Mouse (Mus musculus) frontal cortex, postnatal 14 days (tissue): ENCODE results near the gene Golga1.
"Not testable (repeated sequence)": the region's sequence is repeated elsewhere in the genome, so short reads cannot be mapped to it uniquely, and the experiment has no call there.

Experiments used
- DNase-seq, 2 experiments: peaks; one replicate each; pipeline ENCODE4 v3.0.0; 2022; ENCODE audit warnings: low spot score in 2 of 2

Golga1 gene

DNA sequence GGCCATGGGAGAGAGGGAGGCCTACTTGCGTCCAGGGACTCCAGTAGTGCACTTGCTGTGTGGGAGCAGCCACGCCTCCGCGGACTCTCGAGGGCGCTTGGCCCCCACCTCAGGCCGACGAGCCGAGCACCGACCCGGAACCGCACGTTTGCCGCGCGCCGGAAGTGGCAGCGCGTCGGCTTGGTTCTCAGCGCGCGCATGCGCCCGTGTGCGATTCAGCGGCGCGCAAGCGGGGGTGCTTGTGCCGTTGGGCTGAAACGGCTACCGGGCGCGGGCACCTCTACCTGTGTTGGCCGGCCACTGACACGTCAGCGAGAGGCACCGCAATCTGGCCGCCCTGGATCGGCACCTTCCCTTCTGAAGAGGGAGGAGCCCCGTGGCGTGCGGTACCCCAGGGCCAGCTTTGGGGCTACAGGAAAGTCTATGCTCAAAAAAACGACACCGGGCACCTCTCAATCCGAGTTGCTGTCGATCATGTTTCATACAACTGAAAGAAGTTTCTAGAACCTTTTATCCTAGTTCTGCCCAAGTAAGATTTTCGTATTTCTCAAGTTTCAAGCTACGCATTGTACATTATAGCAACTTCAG lies at the start of gene Golga1:
TSS of gene Golga1 (minus strand) at position 142 of the 588 bp plus-strand sequence.
- peak; percentile 82 to 84 for DNase-seq

DNA sequence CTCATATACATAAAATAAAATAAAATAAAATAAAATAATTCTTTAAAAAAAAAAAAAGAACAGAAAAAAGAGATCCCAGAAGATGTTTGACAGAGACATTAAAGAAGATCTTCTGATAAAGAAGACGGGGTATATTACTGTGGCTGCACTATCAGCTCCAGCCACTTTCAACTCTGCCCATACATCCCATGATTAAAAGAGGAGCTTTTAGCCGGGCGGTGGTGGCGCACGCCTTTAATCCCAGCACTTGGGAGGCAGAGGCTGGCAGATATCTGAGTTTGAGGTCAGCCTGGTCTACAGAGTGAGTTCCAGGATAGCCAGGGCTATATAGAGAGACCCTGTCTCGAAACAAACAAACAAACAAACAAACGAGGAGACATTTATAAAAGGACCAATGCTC lies 48.8 kb upstream of the Golga1 start:
- no peak for DNase-seq

DNA sequence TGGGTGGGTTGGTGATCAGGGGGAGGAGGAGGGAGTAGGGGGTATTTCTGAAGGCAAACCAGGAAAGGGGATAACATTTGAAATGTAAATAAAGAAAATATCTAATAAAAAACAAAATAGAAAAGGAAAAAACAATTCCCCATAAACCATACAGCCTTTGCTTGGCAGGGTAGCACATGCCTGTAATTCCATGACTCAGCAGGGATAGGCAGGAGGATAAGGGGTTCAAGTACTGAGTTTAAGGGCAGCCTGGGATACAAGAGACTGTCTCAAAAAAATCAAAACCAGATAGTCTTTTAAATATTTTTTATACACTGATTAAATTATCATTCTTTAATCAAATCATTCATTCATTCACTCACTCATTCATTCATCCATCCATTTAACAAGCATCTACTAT lies 45.2 kb upstream of the Golga1 start:
- no peak for DNase-seq

DNA sequence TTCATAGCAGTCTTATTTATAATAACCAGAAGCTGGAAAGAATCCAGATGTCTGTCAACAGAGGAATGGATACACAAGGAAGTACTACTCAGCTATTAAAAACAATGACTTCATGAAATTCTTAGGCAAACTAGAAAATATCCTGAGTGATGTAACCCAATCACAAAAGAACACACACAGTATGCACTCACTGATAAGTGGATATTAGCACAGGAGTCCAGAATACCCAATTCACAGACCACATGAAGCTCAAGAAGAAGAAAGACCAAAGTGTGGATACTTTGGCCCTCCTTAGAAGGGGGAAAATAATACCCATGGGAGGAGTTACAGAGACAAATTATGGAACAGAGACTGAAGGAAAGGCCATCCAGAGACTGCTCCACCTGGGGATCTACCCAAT lies 44.4 kb upstream of the Golga1 start:
- not testable (repeated sequence) for DNase-seq

DNA sequence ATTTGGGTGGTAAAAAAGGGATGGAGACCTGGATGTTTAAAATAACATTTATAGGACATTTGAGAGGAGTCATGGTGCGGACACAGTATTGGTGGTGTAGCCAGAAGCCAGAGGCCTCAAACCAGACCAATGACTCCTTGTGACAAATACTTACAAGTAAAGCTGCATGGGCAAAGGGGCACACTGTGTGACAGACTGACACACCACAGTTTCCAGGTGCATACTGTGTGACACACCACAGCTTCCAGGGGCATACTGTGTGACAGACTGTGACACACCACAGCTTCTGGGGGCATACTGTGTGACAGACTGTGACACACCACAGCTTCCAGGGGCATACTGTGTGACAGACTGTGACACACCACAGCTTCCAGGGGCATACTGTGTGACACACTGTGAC lies 34.6 kb upstream of the Golga1 start:
- not testable (repeated sequence) for DNase-seq

DNA sequence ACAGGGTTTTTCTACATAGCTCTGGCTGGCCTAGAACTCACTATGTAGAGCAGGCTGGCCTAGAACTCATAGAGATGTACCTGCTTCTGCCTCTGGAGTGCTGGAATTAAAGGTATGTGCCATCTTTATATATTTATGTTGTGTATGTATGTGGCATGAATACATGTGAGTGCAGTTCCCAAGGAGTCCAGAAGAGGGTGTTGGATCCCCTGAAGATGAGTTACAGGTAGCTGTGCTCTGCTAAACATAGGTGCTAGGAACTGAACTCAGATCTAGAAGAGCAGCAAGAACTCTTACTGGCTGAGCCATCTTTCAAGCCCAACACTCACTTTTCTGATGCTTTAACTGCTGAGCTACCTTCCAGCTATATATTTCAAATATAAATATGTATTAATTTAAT lies 32.7 kb upstream of the Golga1 start:
- no peak for DNase-seq

DNA sequence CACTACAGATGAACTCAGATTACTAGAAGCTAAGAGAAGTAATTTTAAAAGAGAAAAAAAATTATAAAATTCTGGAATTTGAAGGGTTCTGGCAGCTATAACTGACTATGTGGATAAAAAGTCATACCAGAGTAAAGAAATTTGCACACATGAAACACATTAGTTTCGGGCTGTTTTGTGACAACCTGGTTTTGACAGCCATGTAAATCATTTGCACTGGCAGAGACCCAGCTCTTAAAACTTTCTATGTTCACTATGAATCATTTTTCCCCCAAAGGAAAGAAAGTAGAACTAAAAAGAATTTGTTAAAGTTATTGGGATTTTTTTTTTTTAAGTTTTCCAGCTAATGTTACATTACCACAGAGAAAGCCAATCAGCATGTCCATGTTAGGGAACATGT lies 26.6 kb upstream of the Golga1 start:
- DNase-seq, result no peak

DNA sequence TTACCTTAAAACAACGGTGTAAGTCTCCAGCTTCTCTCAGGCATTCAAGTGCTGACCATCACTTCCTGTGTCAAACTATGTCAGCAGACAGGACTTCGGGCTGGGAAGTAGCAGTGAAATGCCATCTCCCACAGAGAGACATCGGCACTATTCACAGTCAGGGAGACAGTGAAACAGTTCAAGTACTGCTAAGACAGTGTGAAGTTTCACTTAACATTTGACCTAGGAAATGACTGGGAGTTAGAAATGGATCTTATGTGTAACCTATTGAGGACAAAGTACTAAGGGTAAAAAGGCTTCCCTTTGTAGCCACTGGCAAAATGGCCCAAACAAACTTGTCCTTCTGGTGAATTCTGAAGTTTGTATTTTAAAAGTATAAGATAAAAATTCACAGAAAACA lies 17.4 kb upstream of the Golga1 start:
- DNase-seq, result no peak

DNA sequence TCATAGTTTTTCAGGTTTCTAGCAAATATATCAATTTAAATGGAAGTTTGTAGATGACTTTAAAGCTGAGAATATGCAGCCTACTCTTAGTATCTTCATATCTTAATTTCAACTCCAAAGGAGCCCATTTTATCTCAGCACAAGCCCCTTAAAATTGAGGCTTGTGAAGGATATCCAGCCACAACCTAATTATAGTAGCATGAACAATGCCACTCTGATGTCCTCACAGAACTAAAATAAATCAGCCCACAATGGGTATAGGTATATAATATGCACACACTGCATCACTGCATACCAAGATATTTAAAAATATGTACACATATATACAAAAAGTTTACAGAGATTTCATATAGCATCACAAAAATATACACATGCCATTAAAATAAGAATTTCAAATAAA lies 5.3 kb upstream of the Golga1 start:
- DNase-seq, result no peak

DNA sequence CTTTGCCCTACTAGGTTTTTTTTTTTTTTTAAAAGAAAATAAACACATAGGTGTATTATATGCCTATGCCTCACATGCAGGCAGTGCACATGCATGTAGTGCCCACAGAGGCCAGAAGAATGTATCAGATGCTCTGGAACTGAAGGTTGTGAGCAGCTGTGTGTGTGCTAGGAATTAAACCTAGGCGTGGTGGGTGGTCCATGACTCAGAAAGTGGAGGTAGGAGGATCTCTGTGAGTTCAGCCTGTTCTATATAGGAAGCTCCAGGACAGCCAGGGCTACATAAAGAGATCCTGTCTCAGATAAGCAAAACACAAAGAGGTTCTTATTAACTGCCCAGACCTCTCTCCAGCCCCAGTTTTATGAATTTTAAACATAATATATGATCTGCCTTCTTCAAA lies 3.8 kb upstream of the Golga1 start:
- DNase-seq, result no peak

DNA sequence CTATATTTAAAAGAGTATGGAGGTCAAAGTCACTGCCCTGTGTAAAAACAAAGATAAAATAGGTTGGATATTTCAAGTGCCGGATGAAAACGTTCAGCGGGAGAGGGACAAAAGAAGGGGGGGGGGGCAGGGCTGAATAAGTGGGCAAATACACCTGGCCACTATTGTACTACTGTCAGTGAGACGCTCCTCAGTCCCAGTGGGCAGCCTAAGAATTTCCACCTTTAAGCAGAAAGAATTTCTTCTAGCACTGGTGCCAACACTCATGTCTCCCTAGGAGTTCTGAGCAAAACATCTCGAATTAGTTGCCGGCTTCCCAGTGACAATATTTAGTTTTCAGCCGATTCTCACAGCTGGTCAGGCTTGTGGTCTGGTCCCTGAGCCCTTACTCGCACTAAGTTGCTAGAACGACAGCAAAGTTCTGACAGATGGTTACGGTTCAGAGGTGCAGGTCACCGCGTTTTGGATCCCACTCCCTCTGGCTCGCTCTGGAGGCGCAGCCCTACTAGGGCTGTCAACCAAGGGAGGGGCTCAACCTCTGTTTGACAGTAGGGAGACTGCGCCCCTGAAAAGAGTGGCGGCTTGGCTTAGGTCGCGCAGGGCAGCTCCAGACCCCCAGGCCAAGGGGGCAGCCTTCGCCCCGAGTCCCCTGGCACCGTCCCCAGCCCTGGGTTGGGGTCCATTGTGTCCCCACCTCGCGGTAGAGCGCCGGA lies 498 bp downstream of the Golga1 start:
- no peak for DNase-seq

DNA sequence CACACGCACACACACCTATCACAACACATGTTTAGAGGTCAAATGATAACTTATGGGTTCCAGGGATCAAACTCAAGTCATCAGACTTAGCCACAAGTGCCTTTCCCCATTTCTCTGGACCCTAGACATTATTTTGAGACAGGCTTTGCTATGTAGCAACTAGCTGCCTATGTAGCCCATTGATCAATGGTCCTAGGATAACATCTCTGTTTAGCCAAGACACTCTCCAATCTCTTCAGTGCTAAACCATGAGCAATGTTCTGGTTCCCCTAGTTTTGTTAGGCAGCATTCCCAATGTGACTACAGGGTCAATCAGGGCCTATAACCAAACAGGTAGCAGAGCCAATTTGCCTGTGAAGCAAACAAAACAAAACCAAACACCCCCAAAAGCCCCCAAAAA lies 16.8 kb downstream of the Golga1 start:
- DNase-seq, result no peak

DNA sequence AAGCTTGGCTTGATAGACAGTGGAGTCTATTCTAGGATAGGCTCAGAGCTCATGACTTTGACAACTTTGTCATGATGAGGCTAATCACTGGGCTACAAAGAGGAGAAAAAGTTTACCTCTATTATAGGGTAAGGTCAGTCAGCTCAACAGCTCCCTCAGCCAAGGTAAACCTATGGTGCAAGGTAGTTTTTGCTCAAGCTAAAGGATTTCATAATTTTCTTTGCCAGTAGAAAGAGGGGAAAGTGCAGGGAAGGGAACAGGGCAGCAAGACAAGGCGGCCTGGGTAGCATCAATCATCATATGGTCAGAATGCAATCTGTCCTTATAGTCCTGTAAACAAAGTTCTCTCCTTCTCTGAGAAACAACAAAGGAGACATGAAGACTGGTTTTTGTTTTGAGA lies 25.1 kb downstream of the Golga1 start:
- DNase-seq, result no peak

DNA sequence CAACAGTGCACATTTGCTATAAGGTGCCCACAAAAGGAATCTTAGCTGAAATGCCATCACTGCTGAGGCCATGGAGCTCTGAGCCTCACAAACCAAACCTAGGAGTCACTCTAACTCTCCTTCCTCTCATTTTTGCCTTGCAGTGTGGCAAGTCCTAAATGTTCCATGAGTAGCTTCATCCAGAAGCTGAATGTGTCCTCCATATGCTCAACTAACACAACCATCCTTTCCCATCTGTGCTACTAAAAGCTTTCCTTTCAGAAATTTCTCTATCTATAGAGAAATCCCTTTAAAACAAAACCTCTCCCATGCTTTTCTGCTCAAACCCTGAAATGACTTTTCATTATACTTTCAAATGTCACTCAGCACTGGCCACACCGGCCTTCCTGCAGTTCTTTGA lies 33.7 kb downstream of the Golga1 start:
- no peak for DNase-seq

DNA sequence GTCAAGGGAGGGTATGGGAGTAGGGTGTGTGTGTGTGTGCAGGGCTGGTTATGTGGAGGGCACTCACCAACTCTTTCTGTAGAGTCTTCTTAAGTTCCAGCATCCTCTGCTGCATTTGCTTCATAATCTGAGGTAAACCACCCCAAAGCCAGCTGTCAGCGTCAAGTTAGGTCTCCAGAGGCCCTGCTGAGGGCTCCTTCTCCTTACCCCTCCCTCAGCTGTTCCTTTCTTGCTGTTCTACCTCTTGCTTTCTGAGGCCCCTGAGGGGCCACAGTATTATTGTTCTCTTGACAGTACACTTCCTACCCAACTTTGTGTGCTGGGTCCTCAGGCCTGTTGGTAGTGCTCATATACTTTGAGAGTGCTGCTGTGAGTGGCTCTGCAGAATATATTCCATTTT lies 45.3 kb downstream of the Golga1 start:
- DNase-seq, result no peak

DNA sequence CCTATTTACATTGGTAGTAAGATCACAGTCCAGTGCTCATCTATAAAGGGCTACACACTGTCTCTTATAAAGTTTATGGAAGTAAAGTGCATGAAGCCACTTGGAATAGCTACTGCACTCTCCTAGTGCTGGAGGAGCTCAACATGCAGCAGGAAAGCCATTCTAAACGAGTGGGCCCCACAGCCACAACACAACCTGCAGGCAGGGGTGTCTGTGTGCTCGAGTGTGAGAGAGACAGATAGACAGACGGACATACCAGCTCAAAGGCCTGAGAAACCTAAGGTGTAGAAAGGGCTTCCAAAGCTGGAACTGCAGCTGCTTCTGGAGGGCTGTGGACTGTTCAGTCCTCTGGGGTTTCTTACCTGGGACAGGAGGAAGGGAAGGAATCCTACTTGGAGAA lies 48.8 kb downstream of the Golga1 start:
- no peak for DNase-seq

DNA sequence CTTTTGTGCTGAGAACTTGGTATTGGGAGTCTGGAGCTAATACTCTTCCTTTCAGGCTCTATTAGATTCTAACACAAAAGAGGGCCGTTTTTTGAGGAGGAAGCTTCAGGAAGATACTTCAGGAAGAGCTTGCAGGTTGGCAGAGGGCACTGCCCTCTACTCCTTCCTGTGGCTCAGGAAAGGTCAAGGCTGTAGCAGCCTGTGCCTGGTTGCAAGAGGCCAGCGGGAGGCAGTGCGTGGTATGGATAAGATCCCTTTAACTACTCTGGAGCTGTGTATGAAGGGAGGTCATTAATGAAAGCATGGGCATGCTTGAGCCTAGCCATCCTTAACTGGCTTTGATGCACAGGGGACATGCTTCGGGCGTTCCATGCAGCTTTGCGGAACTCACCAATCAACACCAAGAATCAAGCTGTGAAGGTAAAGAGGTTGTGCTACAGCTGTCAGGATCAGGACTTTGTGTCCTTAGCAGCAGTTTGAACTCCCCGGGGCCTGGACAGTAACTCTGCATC lies 52.5 kb downstream of the Golga1 start:
- no peak for DNase-seq

DNA sequence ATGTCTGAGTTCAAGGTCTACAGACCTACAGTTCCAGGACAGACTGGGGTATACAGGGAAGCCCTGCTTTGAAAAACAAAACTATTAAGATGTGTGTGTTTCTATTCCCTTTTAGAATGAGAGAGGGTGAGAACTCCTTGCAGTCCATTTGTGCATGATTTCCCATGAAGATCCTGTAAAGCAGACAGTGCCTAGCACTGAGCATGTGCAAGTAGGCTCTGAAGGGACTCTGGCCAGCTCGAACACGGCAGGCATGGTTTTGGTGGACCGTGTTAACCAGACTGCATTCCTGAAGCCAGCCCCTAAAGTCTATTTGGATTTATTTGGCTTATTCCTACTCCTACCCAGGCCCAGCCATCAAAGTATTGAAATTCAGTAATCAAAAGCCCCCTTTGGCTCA lies 53.4 kb downstream of the Golga1 start:
- no peak for DNase-seq

DNA sequence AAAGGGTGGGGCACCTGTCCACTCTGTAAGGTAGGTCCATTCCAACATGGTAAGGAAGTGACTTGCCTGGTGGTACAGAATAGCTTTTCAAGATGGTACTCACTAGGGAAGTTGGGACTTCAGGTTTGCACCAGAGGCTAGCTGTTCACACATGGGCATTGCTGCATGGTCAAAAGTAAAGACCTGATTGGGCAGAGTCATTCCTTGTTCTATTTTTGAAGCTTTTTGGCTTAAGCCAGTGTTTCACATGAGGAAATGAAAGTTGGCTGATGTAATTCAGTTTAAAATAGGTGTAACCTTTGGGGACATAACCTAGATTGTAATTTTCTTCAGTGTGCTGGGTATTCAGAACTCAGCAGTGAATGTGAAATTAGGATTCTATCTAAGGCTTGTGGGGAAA lies 54.1 kb downstream of the Golga1 start:
- DNase-seq, result no peak

DNA sequence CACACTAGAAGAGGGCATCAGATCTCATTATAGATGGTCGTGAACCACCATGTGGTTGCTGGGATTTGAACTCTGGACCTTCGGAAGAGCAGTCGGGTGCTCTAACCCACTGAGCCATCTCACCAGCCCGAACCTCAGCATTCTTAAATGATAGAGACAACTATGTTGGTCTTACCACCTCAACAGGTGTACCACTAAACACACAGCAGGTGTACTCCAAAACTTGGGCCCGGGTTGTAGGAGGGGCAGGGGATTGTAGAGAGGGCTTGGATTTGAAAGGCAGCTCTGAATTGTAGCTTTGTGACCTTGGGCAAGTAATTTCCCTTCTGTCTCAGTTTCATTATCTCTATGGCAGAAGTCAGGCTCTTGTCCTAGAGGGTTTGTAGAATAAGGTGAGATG lies 55.2 kb downstream of the Golga1 start:
- DNase-seq, result not testable (repeated sequence)

DNA sequence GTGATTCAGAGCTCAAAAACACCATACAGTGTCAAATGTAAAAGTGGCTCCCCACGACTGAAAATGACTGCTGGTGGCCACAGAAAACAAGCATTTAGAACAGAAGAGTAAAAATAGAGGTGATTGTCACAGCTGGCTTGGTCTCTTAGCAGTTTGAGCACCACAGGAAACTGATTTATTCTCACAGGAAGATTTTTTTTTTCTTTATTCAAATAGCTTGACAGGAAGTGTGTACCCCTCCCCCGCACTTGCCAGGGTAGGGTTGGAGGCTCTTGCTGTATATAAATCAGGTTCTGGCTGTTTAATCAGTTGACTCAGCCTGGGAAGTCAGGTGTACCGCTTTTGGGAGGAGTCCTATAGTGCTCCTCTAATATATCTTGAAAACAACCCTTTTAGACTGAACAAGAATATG lies 56.4 kb downstream of the Golga1 start:
- no peak for DNase-seq

DNA sequence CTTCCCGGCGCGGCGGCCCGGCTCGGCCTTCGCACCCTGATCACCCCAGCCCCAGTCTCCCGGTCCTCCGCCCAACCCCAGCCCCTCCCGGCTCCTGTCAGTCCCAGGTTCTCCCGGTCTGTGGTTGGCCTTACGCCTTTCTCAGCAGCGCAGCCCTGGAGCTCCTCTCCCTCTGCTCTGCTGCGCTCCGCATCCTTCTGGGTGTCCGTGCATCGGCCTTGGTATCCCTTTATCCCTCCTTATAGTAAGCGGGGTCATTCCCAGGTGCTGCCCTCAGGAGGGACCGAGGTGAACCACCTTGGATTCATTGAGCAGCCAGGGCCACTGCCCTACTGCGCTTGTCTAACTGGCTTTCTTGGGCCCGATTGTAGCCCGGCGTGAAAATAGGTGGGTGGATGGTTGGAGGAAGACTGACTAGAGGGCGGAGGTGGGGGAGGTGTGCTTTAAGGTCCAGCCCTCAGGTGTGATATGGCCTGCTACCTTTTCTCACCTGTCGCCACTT lies 56.9 kb downstream of the Golga1 start:
- no peak for DNase-seq

DNA sequence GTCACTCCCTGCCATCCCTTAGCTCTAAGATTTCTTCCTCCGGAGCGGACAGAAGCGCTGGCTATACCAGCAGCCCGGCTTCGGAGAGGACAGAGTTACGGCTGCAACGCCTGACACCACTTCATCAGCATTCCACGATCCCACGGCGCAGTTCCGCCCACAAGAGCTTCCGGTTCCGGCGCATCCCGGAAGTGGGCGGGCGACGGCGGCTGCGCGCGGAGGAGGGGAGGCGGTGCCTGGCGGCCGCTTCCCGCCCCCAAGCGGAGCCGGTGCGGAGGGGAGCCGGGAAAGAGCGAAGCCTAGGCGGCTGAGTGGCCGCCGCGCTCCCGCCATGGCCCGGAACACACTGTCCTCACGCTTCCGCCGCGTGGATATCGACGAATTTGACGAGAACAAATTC lies 57.5 kb downstream of the Golga1 start:
- DNase-seq, result peak; percentile 86 to 91
